Comparison of ENCODE assay signal across 8 mouse cellular contexts in the genomic region with DNA sequence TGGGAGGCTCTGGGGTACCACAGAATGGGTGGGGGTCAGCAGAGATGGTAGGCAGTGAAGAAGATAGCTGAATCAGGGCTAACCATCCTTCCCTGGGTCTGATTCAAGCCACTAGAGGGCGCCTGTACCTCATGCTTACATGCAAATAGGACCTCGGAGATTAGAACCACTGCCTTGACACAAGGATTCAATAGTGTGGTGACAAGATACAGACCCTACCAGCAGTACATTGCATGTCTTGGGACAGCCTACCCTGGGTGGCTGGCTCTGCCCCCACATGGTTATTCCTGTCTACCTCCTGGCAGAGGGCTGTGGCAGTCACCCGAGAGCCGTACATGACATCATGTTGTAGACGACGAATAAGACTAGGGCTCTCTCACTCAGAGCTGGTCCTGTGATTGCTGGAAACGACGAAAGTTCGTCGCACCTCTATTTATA. TPM values are rescaled to one million over a fixed set of nuclear protein-coding genes. Genes with fewer than 3 reads are reported as not detected.
DNase-seq lines count a peak whose midpoint lies in the region; ATAC-seq and TF ChIP-seq lines count a peak whose summit lies in the region.

No protein-coding gene starts in this region.

- H3K27ac ChIP-seq in hindbrain, embryonic 11.5 days (ENCODE audit: low read depth, low read length) = no peak overlapping the region
- no peak overlapping the region for H3K27ac ChIP-seq in lung, postnatal 0 days (ENCODE audit: low read length)

- peak; percentile 61 for ATAC-seq in hindbrain, embryonic 11.5 days (ENCODE audit: low FRiP score)
- ATAC-seq in lung, postnatal 0 days = peak; percentile 25; the same call in 1 of the 2 replicates

- WGBS in hindbrain, embryonic 11.5 days = 58% methylated on average over 10 of the region's 10 CpGs
- WGBS in lung, postnatal 0 days = 43% methylated on average over 10 of the region's 10 CpGs

- no peak overlapping the region for H3K4me2 ChIP-seq in hindbrain, embryonic 11.5 days (replicated peaks; ENCODE audit: low read depth, low read length)
- no peak overlapping the region for H3K4me2 ChIP-seq in lung, postnatal 0 days (replicated peaks; ENCODE audit: low read depth, low read length)

- H3K9me3 ChIP-seq in hindbrain, embryonic 11.5 days (ENCODE audit: control insufficient read depth, low read length) = no peaks in the 10 kb centered on the region
- H3K9me3 ChIP-seq in lung, postnatal 0 days (ENCODE audit: low read length) = no peaks in the 10 kb centered on the region

- no peaks in the 10 kb centered on the region for H3K36me3 ChIP-seq in hindbrain, embryonic 11.5 days (ENCODE audit: control insufficient read depth, insufficient read depth, low read length)
- H3K36me3 ChIP-seq in lung, postnatal 0 days (ENCODE audit: insufficient read depth, low read length) = no peaks in the 10 kb centered on the region

- no peaks in the 10 kb centered on the region for H3K4me1 ChIP-seq in hindbrain, embryonic 11.5 days (replicated peaks; ENCODE audit: control insufficient read depth, insufficient read depth, low read length)
- H3K4me1 ChIP-seq in lung, postnatal 0 days (ENCODE audit: insufficient read depth, low read depth, low read length) = no peaks in the 10 kb centered on the region

- TF ChIP-seq EP300 in lung, postnatal 0 days (IDR thresholded peaks at IDR 0.05) = no peak

- DNase-seq in T-cell, adult 2 months (ENCODE audit: low spot score) = peak; percentile 55
- peak; percentile 85 to 90 for DNase-seq in cerebellum, postnatal 14 days
- peak; percentile 44 to 74 for DNase-seq in frontal cortex, postnatal 14 days (ENCODE audit: low spot score in 2 of 2)
- DNase-seq in hindbrain, embryonic 11.5 days (ENCODE audit: low spot score) = peak; percentile 83
- peak; percentile 77 to 85 for DNase-seq in layer of hippocampus, postnatal 10 days (ENCODE audit: low spot score in 2 of 2)
- peak; percentile 75 for DNase-seq in lung, postnatal 0 days (ENCODE audit: low spot score)
- peak; percentile 85 for DNase-seq in retina, postnatal 1 day
- peak; percentile 49 for DNase-seq in yolk sac, embryonic 10.5 days (ENCODE audit: low spot score)

- TF ChIP-seq CTCF in lung, postnatal 0 days (IDR thresholded peaks at IDR 0.05) = peak; percentile 93

- H3K27me3 ChIP-seq in hindbrain, embryonic 11.5 days (ENCODE audit: control insufficient read depth, insufficient read depth, low read length) = no peaks in the 10 kb centered on the region
- no peaks in the 10 kb centered on the region for H3K27me3 ChIP-seq in lung, postnatal 0 days (replicated peaks; ENCODE audit: insufficient read depth, low read length)

- H3K4me3 ChIP-seq in hindbrain, embryonic 11.5 days (ENCODE audit: low read depth, low read length) = no peak overlapping the region
- no peak overlapping the region for H3K4me3 ChIP-seq in lung, postnatal 0 days (ENCODE audit: low read depth, low read length)

- no peak overlapping the region for H3K9ac ChIP-seq in hindbrain, embryonic 11.5 days (ENCODE audit: low read depth, low read length)
- no peak overlapping the region for H3K9ac ChIP-seq in lung, postnatal 0 days (replicated peaks; ENCODE audit: low read depth)

RNA-seq across cellular contexts. Expression of gene Tgoln1, which starts 30.6 kb away (rescaled TPM):
- 41.5 and 42.3 TPM in 2 replicates for polyA plus RNA-seq in hindbrain, embryonic 11.5 days (2014; fragmentation: Nextera tagmentation; extraction: Ambion mirVana)
- total RNA-seq in layer of hippocampus, postnatal 10 days (2021) = 10 to 100 TPM; 49.7 to 51.1 TPM
- polyA plus RNA-seq in lung, postnatal 0 days (2015; fragmentation: Nextera tagmentation; extraction: Ambion mirVana) = 120 and 155 TPM in 2 replicates

RNA-seq across cellular contexts. Expression of gene Retsat, which starts 49.1 kb away (rescaled TPM):
- polyA plus RNA-seq in hindbrain, embryonic 11.5 days (2014; fragmentation: Nextera tagmentation; extraction: Ambion mirVana) = 6.0 and 7.4 TPM in 2 replicates
- 10 to 100 TPM; 34.3 to 35.6 TPM for total RNA-seq in layer of hippocampus, postnatal 10 days (2021)
- polyA plus RNA-seq in lung, postnatal 0 days (2015; fragmentation: Nextera tagmentation; extraction: Ambion mirVana) = 38.9 and 42.7 TPM in 2 replicates

RNA-seq across cellular contexts. Expression of gene Elmod3, which starts 49.2 kb away (rescaled TPM):
- 17.7 and 18.5 TPM in 2 replicates for polyA plus RNA-seq in hindbrain, embryonic 11.5 days (2014; fragmentation: Nextera tagmentation; extraction: Ambion mirVana)
- total RNA-seq in layer of hippocampus, postnatal 10 days (2021) = 10 to 100 TPM; 19.1 to 19.7 TPM
- polyA plus RNA-seq in lung, postnatal 0 days (2015; fragmentation: Nextera tagmentation; extraction: Ambion mirVana) = 15.9 and 19.7 TPM in 2 replicates
